Mouse (Mus musculus) WW6 (cell line): ENCODE results near the gene Cacfd1.
A peak's percentile ranks its signal among the peaks of the same experiment; 100 is the strongest.

Experiments
- DNase-seq: peaks from one replicate; pipeline ENCODE4 v3.0.0-alpha.2; 2013; ENCODE audit warnings: low read depth, low spot score

Cacfd1 gene

DNA sequence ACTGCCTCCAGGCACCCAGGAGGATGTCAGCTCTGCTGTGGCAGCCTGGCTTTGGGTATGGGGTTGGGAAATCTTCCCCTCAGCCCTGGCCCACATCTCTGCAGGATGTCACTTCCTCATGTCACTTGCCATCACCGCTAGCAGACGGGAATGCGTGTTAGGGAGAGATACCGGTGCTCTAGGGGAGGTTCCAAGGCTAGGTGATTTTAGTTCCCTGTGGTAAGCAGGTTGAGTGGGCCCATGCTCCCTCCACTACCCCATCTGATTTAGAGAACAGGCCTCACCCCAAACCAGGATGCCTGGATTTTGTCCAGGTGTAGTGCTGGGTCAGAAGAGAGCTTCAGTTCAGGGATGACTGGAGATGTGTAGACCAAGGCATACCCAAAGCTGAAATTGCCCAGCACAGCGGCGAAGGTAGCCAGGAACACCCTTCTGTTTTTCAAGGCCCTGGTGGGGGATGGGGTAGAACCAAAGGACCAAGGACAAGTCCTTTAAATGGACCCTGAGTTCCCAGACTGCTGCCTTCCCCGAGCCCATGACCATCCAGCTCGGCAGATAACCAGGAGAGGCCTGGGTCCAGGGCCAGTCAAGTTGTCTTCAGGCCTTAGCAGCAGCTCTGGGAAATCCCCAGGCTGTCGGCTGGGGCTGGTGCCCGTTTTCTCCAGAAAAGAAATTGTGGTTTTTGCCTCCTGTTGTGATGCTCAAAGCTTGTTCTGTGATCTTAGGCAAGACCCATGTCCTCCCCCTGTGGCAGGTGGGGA, 17.3 kb downstream of the Cacfd1 start:
- DNase-seq, result no peak

- peak; percentile 61 for DNase-seq
Measured at GRCm38 (mm10) chr2:27027618-27028436, 18.1 kb downstream of the Cacfd1 start, which contains the start of gene Slc2a6. Gene Slc2a6, minus strand, starts transcription at chr2:27027998.

DNA sequence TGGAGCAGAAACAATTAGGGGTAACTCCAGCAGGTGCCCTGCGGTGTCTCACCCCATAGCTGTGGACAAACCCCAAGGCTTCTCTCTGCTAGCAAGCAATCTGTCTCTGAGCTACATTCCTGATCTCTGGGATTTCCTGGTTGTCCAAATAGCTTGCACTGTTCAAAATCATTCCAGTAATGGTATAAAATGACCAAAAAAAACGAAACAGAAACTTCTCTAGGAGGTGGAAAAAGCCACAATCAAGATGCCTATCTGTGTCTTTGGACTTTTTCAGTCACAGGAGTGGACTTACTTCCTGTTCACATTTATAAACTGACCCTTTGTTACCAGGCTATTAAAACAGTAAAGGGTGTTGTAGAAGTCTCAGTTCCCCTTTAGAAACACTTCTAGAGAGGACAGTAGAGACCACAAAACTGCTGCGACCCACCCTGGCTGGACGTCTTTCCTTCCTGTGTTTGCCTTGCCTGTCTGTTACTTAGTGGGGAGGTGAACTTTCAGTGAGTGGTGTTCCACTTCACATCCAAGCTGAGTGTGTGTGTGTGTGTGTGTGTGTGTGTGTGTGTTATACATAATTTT, 18.8 kb downstream of the Cacfd1 start:
- no peak for DNase-seq

- no peak for DNase-seq
Measured at GRCm38 (mm10) chr2:27032361-27032760, 22.6 kb downstream of the Cacfd1 start.

- DNase-seq, result no peak
Measured at GRCm38 (mm10) chr2:27036003-27036402, 26.3 kb downstream of the Cacfd1 start.

GRCm38 (mm10) chr2:27037008-27037407, 27.3 kb downstream of the Cacfd1 start:
- no peak for DNase-seq

- no peak for DNase-seq
Measured at GRCm38 (mm10) chr2:27038596-27038995, 28.9 kb downstream of the Cacfd1 start.

DNA sequence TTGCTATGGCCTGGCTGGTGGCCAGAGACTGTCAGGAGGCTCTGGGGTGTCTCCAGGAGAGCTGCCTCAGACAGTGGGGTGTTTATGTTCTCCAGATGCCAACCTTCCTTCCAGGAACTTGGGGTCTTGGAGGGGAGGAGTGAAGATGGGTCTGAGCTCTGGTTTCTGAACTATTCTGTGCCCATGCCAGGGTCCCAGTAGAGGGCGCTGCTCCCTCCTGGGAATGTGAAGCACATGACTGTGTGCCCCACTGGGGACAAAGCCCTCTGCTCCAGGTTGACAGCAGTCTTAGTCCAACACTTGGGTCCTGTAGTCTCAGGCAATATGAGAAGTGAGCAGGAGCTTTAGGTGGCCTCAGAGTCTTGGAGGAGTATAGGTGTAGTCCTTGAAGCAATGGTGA, 29.6 kb downstream of the Cacfd1 start:
- no peak for DNase-seq

DNA sequence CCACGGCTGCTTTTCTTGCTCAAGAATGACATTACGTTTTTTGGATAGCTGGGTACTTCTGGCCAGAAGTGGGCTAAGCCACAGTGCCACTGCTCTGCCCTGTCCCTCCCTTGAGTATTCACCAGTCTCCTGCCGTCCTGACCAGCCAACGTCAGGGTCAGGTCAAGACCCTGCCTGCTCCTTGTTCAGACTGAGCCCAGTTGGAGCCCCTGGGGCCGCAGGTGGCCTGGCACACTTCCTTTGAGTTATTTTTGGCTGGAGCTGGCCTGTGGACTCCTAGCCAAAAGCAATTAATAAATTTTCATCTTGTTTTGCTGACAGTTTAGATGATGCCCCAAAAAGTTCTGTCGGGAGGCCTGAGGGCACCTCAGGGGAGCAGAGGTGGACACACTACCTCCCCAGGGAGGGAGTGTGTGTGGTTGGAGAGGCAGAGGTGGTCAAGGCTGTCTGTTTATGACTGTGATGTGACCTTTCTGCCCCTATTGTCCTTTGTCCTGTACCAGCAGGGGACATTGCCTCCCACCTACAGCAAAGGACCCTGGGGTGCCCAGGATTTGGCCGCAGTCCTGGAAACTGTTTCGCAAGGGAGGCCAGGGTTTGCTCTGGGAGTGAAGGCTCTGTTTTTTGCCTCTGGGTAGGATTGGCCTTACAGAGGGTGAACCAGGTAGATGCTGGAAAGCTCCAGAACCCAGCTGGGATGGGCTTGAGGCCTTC, 32.6 kb downstream of the Cacfd1 start:
- DNase-seq, result no peak

- DNase-seq, result no peak
Measured at GRCm38 (mm10) chr2:27043461-27043860, 33.7 kb downstream of the Cacfd1 start.

- DNase-seq, result no peak
Measured at GRCm38 (mm10) chr2:27044166-27044565, 34.4 kb downstream of the Cacfd1 start.

- DNase-seq, result no peak
Measured at GRCm38 (mm10) chr2:27044641-27045040, 34.9 kb downstream of the Cacfd1 start.

- DNase-seq, result no peak
Measured at GRCm38 (mm10) chr2:27045979-27046770, 36.4 kb downstream of the Cacfd1 start.

DNA sequence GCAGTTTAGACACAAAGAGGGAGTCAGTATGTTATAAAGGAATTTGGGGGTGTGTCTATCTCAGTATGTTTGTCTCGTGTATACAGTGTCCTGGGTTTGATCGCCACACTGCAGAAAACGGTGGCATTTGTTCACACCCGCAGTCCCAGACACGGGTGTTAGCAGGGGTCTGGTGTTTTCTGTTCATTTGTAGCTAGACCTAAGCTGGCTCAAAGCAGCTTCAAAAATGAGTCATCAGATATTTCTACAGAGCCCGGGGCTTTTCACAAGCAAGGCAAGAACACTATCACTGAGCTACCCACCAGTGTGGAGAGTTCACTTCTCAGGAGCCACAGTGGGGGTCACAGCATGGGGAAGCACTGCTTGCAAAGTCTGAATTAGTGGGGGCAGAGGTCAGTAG, 39.7 kb downstream of the Cacfd1 start:
- no peak for DNase-seq

- no peak for DNase-seq
Measured at GRCm38 (mm10) chr2:27058251-27058650, 48.5 kb downstream of the Cacfd1 start.

DNA sequence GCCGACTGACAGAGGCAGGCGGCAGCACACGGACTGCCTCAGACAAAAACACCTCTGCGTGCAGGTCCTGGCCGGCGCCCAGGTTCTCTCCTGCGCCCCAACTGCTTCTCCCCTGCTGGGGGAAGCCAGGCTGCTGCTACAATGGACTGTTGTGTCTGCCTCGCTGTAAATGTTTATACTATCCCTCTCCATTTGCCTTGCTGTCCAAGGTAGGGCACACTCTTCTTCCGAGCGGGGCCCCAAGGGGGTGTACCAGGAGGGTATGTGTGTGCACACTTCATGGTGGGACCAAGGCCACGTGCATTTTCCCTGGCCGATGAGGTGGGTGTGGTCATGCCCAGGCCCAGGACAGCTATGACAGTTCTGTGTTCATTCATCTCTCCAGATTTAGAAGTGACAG, 49.0 kb downstream of the Cacfd1 start:
- DNase-seq, result no peak

- DNase-seq, result no peak
Measured at GRCm38 (mm10) chr2:27059187-27059586, 49.5 kb downstream of the Cacfd1 start.

GRCm38 (mm10) chr2:27067124-27067523, 57.4 kb downstream of the Cacfd1 start:
- DNase-seq, result no peak

DNA sequence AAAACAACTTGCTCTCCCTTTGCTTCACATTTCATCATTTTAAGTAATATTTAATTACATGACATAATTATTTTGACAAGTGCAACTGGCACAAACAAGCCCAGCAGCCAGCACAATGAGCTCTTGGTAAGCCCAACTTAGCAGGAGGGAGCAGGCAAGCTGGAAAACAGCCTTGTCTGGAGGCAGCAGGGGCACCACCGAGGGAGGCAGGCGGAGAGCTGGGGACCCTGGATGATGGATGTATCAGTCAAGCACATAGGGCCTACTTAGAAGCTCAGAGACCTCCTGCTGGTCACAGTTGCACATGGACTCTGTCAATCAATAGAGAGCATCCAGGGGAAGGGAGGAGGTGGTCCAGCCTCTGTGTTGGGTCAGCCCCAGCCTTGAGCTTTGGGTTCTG, 58.3 kb downstream of the Cacfd1 start:
- no peak for DNase-seq

- no peak for DNase-seq
Measured at GRCm38 (mm10) chr2:27069646-27070045, 59.9 kb downstream of the Cacfd1 start.

DNA sequence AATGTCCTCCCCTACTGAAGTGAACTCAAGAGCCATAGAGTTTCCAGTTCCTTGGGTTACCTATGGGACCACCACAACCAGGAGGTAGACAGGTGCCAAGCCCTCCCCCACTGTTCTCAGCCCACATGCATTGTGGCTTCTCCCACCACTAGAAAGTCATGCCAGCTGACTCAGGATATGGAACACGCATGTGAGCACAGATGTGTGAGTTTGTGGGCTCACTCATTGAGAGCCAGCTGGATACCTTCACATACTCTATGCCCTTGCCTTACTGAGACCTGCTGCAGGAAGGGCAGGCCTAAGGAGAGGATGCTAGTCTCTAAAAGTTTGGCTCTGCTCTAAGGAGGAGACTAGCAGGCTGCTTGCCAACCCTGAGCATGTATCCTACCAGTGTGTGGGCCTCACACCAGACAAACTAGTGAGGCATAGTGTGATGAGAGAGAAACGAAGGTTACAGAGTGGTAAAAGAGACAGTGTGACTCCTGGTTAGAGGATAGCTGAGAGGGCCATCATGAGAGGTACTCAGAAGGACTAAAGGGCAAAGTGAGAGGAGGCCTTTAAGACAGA, 60.6 kb downstream of the Cacfd1 start:
- no peak for DNase-seq
